ENCODE assay signal across 8 mouse cellular contexts in the genomic region with DNA sequence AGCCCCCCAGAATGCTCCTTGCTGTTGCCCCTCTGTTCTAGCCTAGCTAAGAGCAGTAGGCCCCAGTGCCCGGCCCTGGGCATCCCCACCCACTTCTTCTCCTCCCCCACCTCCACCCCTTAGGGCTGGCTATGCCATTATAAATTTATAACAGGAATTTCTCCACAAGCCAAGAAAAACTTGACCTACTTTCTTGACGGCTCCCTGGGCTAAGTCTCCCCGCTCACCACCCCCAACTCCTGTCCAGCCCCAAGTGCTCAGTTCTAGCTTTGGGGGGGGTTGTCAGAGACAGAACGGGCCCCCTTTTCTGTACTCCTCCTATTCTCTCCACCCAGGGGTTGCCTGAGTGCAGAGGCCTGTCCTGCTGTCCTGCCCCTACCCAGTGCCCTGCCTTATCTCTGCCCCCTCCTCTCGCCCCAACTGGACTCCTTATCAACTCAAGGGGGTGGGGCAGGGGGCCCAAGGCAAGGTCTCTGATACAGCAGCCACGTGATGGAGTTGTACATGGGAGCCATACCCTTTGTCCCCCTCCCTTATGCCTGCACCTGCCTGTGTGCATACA. TPM values are rescaled to one million over a fixed set of nuclear protein-coding genes. Genes with fewer than 3 reads are reported as not detected.
DNase-seq lines count a peak whose midpoint lies in the region; ATAC-seq and TF ChIP-seq lines count a peak whose summit lies in the region.

No protein-coding gene starts in this region.

- H3K4me1 ChIP-seq in lung, embryonic 14.5 days (ENCODE audit: insufficient read depth): peaks cover 68% of the 10 kb centered on the region
- peaks cover 80% of the 10 kb centered on the region for H3K4me1 ChIP-seq in forebrain, embryonic 10.5 days
- H3K4me1 ChIP-seq in intestine, embryonic 14.5 days (replicated peaks; ENCODE audit: control insufficient read depth, insufficient read depth, low read length): peaks cover 86% of the 10 kb centered on the region
- peaks cover 97% of the 10 kb centered on the region for H3K4me1 ChIP-seq in liver, embryonic 16.5 days (ENCODE audit: control insufficient read depth, low read depth, low read length)
- peaks cover 84% of the 10 kb centered on the region for H3K4me1 ChIP-seq in stomach, embryonic 16.5 days (ENCODE audit: control insufficient read depth, insufficient read depth, low read length)

- WGBS in lung, embryonic 14.5 days: 12% methylated on average over 6 of the region's 6 CpGs
- WGBS in forebrain, embryonic 10.5 days: 45% methylated on average over 6 of the region's 6 CpGs
- 28% methylated on average over 6 of the region's 6 CpGs for WGBS in intestine, embryonic 14.5 days
- 9% methylated on average over 6 of the region's 6 CpGs for WGBS in liver, embryonic 16.5 days (ENCODE audit: insufficient replicate concordance)
- 22% methylated on average over 6 of the region's 6 CpGs for WGBS in stomach, embryonic 16.5 days

- H3K27ac ChIP-seq in lung, embryonic 14.5 days (ENCODE audit: low read depth): peak overlapping the region; percentile 87
- H3K27ac ChIP-seq in forebrain, embryonic 10.5 days: peak overlapping the region; percentile 85
- peak overlapping the region; percentile 73 for H3K27ac ChIP-seq in intestine, embryonic 14.5 days (ENCODE audit: low read depth)
- peak overlapping the region; percentile 58 for H3K27ac ChIP-seq in liver, embryonic 16.5 days (ENCODE audit: low read length)
- peak overlapping the region; percentile 96 for H3K27ac ChIP-seq in stomach, embryonic 16.5 days (ENCODE audit: low read length)

- DNase-seq in lung, embryonic 14.5 days: peak; percentile 27
- no peak for DNase-seq in lung, postnatal 14 days
- DNase-seq in forebrain, embryonic 10.5 days (ENCODE audit: extremely low spot score, low spot score): no peak
- DNase-seq in intestine, embryonic 14.5 days (ENCODE audit: low spot score): no peak
- DNase-seq in urinary bladder, postnatal 10 days (ENCODE audit: low spot score): no peak

- H3K9me3 ChIP-seq in lung, embryonic 14.5 days (ENCODE audit: low read depth, low read length): no peaks in the 10 kb centered on the region
- H3K9me3 ChIP-seq in forebrain, embryonic 10.5 days: no peaks in the 10 kb centered on the region
- no peaks in the 10 kb centered on the region for H3K9me3 ChIP-seq in intestine, embryonic 14.5 days (ENCODE audit: control insufficient read depth, low read length)
- no peaks in the 10 kb centered on the region for H3K9me3 ChIP-seq in liver, embryonic 16.5 days (replicated peaks; ENCODE audit: control insufficient read depth, low read length)
- H3K9me3 ChIP-seq in stomach, embryonic 16.5 days (replicated peaks; ENCODE audit: control insufficient read depth, low read length): no peaks in the 10 kb centered on the region

- peak; percentile 36 for ATAC-seq in lung, embryonic 14.5 days (ENCODE audit: insufficient read depth)
- peak; percentile 50 for ATAC-seq in intestine, embryonic 14.5 days (replicated peaks; ENCODE audit: low FRiP score, low TSS enrichment, low read depth)
- ATAC-seq in liver, embryonic 16.5 days (ENCODE audit: low read depth): peak; percentile 81
- ATAC-seq in stomach, embryonic 16.5 days (ENCODE audit: insufficient read depth, low FRiP score): peak; percentile 75
- no peak for ATAC-seq in CD4-positive, CD25-positive, alpha-beta regulatory T cell, adult 4 months

- no peak for TF ChIP-seq CTCF in lung, embryonic 14.5 days (IDR thresholded peaks at IDR 0.05; ENCODE audit: low read depth)

- H3K4me3 ChIP-seq in lung, embryonic 14.5 days (ENCODE audit: low read depth, low read length): 0 out of 2 replicates have a peak overlapping the region, but pooled peaks have one; percentile 3
- peak overlapping the region; percentile 25; the same call in 1 of the 2 replicates for H3K4me3 ChIP-seq in forebrain, embryonic 10.5 days
- 0 out of 2 replicates have a peak overlapping the region, but pooled peaks have one; percentile 1 for H3K4me3 ChIP-seq in intestine, embryonic 14.5 days (ENCODE audit: low read depth, low read length)
- peak overlapping the region; percentile 34 for H3K4me3 ChIP-seq in liver, embryonic 16.5 days (ENCODE audit: low read depth, low read length)
- peak overlapping the region; percentile 10; the same call in 1 of the 2 replicates for H3K4me3 ChIP-seq in stomach, embryonic 16.5 days (replicated peaks; ENCODE audit: low read length)

- H3K4me2 ChIP-seq in lung, embryonic 14.5 days: peak overlapping the region; percentile 50
- peak overlapping the region; percentile 39 for H3K4me2 ChIP-seq in intestine, embryonic 14.5 days (ENCODE audit: low read length)
- peak overlapping the region; percentile 52 for H3K4me2 ChIP-seq in liver, embryonic 16.5 days (ENCODE audit: low read depth, low read length)
- peak overlapping the region; percentile 36 for H3K4me2 ChIP-seq in stomach, embryonic 16.5 days (ENCODE audit: low read depth, low read length)

- H3K9ac ChIP-seq in lung, embryonic 14.5 days: peak overlapping the region; percentile 42
- 0 out of 2 replicates have a peak overlapping the region, but pooled peaks have one; percentile 22 for H3K9ac ChIP-seq in intestine, embryonic 14.5 days (ENCODE audit: low read length)
- peak overlapping the region; percentile 54 for H3K9ac ChIP-seq in liver, embryonic 16.5 days (ENCODE audit: low read depth, low read length)
- peak overlapping the region; percentile 65 for H3K9ac ChIP-seq in stomach, embryonic 16.5 days (ENCODE audit: low read length)

- peaks cover 29% of the 10 kb centered on the region; the same call in 1 of the 2 replicates for H3K36me3 ChIP-seq in lung, embryonic 14.5 days (ENCODE audit: insufficient read depth)
- peaks cover 13% of the 10 kb centered on the region for H3K36me3 ChIP-seq in forebrain, embryonic 10.5 days (replicated peaks)
- peaks cover 21% of the 10 kb centered on the region for H3K36me3 ChIP-seq in intestine, embryonic 14.5 days (ENCODE audit: control insufficient read depth, insufficient read depth, low read length)
- no peaks in the 10 kb centered on the region; the same call in 1 of the 2 replicates for H3K36me3 ChIP-seq in liver, embryonic 16.5 days (ENCODE audit: control insufficient read depth, insufficient read depth)
- H3K36me3 ChIP-seq in stomach, embryonic 16.5 days (ENCODE audit: control insufficient read depth, insufficient read depth, low read length): no peaks in the 10 kb centered on the region

- no peaks in the 10 kb centered on the region for H3K27me3 ChIP-seq in lung, embryonic 14.5 days (ENCODE audit: insufficient read depth, low read length)
- H3K27me3 ChIP-seq in forebrain, embryonic 10.5 days (ENCODE audit: poor library complexity, severe bottlenecking): peaks cover 7% of the 10 kb centered on the region; the same call in 1 of the 2 replicates
- H3K27me3 ChIP-seq in intestine, embryonic 14.5 days (replicated peaks; ENCODE audit: control insufficient read depth, insufficient read depth, low read length): no peaks in the 10 kb centered on the region
- no peaks in the 10 kb centered on the region for H3K27me3 ChIP-seq in liver, embryonic 16.5 days (ENCODE audit: control insufficient read depth, insufficient read depth, low read depth, low read length)
- no peaks in the 10 kb centered on the region for H3K27me3 ChIP-seq in stomach, embryonic 16.5 days (ENCODE audit: control insufficient read depth, insufficient read depth, low read length)

RNA-seq across cellular contexts. Expression of a gene that starts 10.9 kb away (rescaled TPM):
- 46.8 and 47.1 TPM in 2 replicates for polyA plus RNA-seq in lung, embryonic 14.5 days (2014; fragmentation: Nextera tagmentation; extraction: Ambion mirVana)
- 9.5 and 10.9 TPM in 2 replicates for polyA plus RNA-seq in forebrain, embryonic 10.5 days (2016; fragmentation: Nextera tagmentation; extraction: Ambion mirVana)
- polyA plus RNA-seq in intestine, embryonic 14.5 days (2014; fragmentation: Nextera tagmentation; extraction: Ambion mirVana): 60.7 and 63.8 TPM in 2 replicates
- 6.5 and 7.7 TPM in 2 replicates for polyA plus RNA-seq in liver, embryonic 16.5 days (2015; fragmentation: Nextera tagmentation; extraction: Ambion mirVana)
- polyA plus RNA-seq in stomach, embryonic 16.5 days (2015; fragmentation: Nextera tagmentation; extraction: Ambion mirVana): 32.9 and 37.8 TPM in 2 replicates
- polyA plus RNA-seq in CD4-positive, CD25-positive, alpha-beta regulatory T cell, adult 4 months (2017; shearing (Covaris generic)): 1 to 10 TPM; 4.8 to 5.7 TPM

RNA-seq across cellular contexts. Expression of a gene that starts 22.1 kb away (rescaled TPM):
- 53.0 and 53.5 TPM in 2 replicates for polyA plus RNA-seq in lung, embryonic 14.5 days (2014; fragmentation: Nextera tagmentation; extraction: Ambion mirVana)
- polyA plus RNA-seq in forebrain, embryonic 10.5 days (2016; fragmentation: Nextera tagmentation; extraction: Ambion mirVana): 69.7 and 77.3 TPM in 2 replicates
- polyA plus RNA-seq in intestine, embryonic 14.5 days (2014; fragmentation: Nextera tagmentation; extraction: Ambion mirVana): 43.0 and 48.0 TPM in 2 replicates
- 22.8 and 23.8 TPM in 2 replicates for polyA plus RNA-seq in liver, embryonic 16.5 days (2015; fragmentation: Nextera tagmentation; extraction: Ambion mirVana)
- polyA plus RNA-seq in stomach, embryonic 16.5 days (2015; fragmentation: Nextera tagmentation; extraction: Ambion mirVana): 42.2 and 44.2 TPM in 2 replicates
- 10 to 100 TPM; 27.0 to 37.5 TPM for polyA plus RNA-seq in CD4-positive, CD25-positive, alpha-beta regulatory T cell, adult 4 months (2017; shearing (Covaris generic))

RNA-seq across cellular contexts. Expression of a gene that starts 23.8 kb away (rescaled TPM):
- 1.4 and 1.7 TPM in 2 replicates for polyA plus RNA-seq in lung, embryonic 14.5 days (2014; fragmentation: Nextera tagmentation; extraction: Ambion mirVana)
- 1.5 TPM in 2 replicates for polyA plus RNA-seq in forebrain, embryonic 10.5 days (2016; fragmentation: Nextera tagmentation; extraction: Ambion mirVana)
- 2.5 and 2.8 TPM in 2 replicates for polyA plus RNA-seq in intestine, embryonic 14.5 days (2014; fragmentation: Nextera tagmentation; extraction: Ambion mirVana)
- 0.65 and 0.66 TPM in 2 replicates for polyA plus RNA-seq in liver, embryonic 16.5 days (2015; fragmentation: Nextera tagmentation; extraction: Ambion mirVana)
- polyA plus RNA-seq in stomach, embryonic 16.5 days (2015; fragmentation: Nextera tagmentation; extraction: Ambion mirVana): 2.6 and 4.1 TPM in 2 replicates
- polyA plus RNA-seq in CD4-positive, CD25-positive, alpha-beta regulatory T cell, adult 4 months (2017; shearing (Covaris generic)): 10 to 100 TPM in 1 of 2 experiments, 1 to 10 TPM in 1; 4.9 to 12.3 TPM

RNA-seq across cellular contexts. Expression of a gene that starts 44.0 kb away (rescaled TPM):
- polyA plus RNA-seq in lung, embryonic 14.5 days (2014; fragmentation: Nextera tagmentation; extraction: Ambion mirVana): 16.2 and 16.3 TPM in 2 replicates
- polyA plus RNA-seq in forebrain, embryonic 10.5 days (2016; fragmentation: Nextera tagmentation; extraction: Ambion mirVana): 22.9 and 24.1 TPM in 2 replicates
- polyA plus RNA-seq in intestine, embryonic 14.5 days (2014; fragmentation: Nextera tagmentation; extraction: Ambion mirVana): 17.5 and 19.1 TPM in 2 replicates
- polyA plus RNA-seq in liver, embryonic 16.5 days (2015; fragmentation: Nextera tagmentation; extraction: Ambion mirVana): 4.9 and 5.3 TPM in 2 replicates
- polyA plus RNA-seq in stomach, embryonic 16.5 days (2015; fragmentation: Nextera tagmentation; extraction: Ambion mirVana): 18.0 and 18.4 TPM in 2 replicates
- 10 to 100 TPM; 22.3 to 24.8 TPM for polyA plus RNA-seq in CD4-positive, CD25-positive, alpha-beta regulatory T cell, adult 4 months (2017; shearing (Covaris generic))

RNA-seq across cellular contexts. Expression of a gene that starts 50.2 kb away (rescaled TPM):
- not detected in 2 replicates for polyA plus RNA-seq in lung, embryonic 14.5 days (2014; fragmentation: Nextera tagmentation; extraction: Ambion mirVana)
- not detected in 2 replicates for polyA plus RNA-seq in forebrain, embryonic 10.5 days (2016; fragmentation: Nextera tagmentation; extraction: Ambion mirVana)
- not detected in 2 replicates for polyA plus RNA-seq in intestine, embryonic 14.5 days (2014; fragmentation: Nextera tagmentation; extraction: Ambion mirVana)
- not detected in 2 replicates for polyA plus RNA-seq in liver, embryonic 16.5 days (2015; fragmentation: Nextera tagmentation; extraction: Ambion mirVana)
- not detected in 2 replicates for polyA plus RNA-seq in stomach, embryonic 16.5 days (2015; fragmentation: Nextera tagmentation; extraction: Ambion mirVana)
- polyA plus RNA-seq in CD4-positive, CD25-positive, alpha-beta regulatory T cell, adult 4 months (2017; shearing (Covaris generic)): not detected
